Mouse (Mus musculus) limb, embryonic 14.5 days (tissue): ENCODE results near the gene Ankrd34b. TPM values are rescaled to one million over a fixed set of nuclear protein-coding genes. Genes with fewer than 3 reads are reported as not detected.

ENCODE experiments used
- ATAC-seq: fragments of 200-750 bp; cut with Nextera tagmentation; 2 replicates; pipeline ENCODE4 v1.8.0; 2017; ENCODE audit warnings: low read depth, moderate number of reproducible peaks, moderate TSS enrichment; ENCODE audit not compliant: low FRiP score
- DNase-seq: peaks from one replicate; pipeline ENCODE4 v3.0.0-alpha.2; 2015; ENCODE audit warnings: low spot score
- H3K27ac ChIP-seq: fragments of 300-500 bp; sonication (generic); replicated peaks from 2 replicates; pipeline ENCODE4 v1.5.1; 2014; ENCODE audit warnings: low read depth, mild to moderate bottlenecking, low read length, moderate library complexity, mixed read lengths
- H3K27me3 ChIP-seq: fragments of 300-500 bp; sonication (generic); 2 replicates; pipeline ENCODE4 v1.6.1; 2014; ENCODE audit warnings: low read length, mixed read lengths; ENCODE audit not compliant: control insufficient read depth, insufficient read depth
- H3K36me3 ChIP-seq: fragments of 300-500 bp; sonication (generic); 2 replicates; pipeline ENCODE4 v1.6.1; 2014; ENCODE audit warnings: mild to moderate bottlenecking, low read length, moderate library complexity, mixed read lengths; ENCODE audit not compliant: control insufficient read depth, insufficient read depth
- H3K4me1 ChIP-seq: fragments of 300-500 bp; sonication (generic); 2 replicates; pipeline ENCODE4 v1.6.1; 2014; ENCODE audit warnings: antibody characterized with exemption, low read length, mixed read lengths; ENCODE audit not compliant: control insufficient read depth, insufficient read depth
- H3K4me2 ChIP-seq: fragments of 300-500 bp; sonication (generic); replicated peaks from 2 replicates; pipeline ENCODE4 v1.6.1; 2014; ENCODE audit warnings: low read depth, mild to moderate bottlenecking, low read length, moderate library complexity; ENCODE audit not compliant: severe bottlenecking
- H3K4me3 ChIP-seq: fragments of 300-500 bp; sonication (generic); replicated peaks from 2 replicates; pipeline ENCODE4 v1.5.1; 2014; ENCODE audit warnings: low read length
- H3K9ac ChIP-seq: fragments of 300-500 bp; sonication (generic); 2 replicates; pipeline ENCODE4 v1.6.1; 2014; ENCODE audit warnings: mild to moderate bottlenecking, low read depth, low read length, moderate library complexity; ENCODE audit not compliant: severe bottlenecking
- H3K9me3 ChIP-seq: fragments of 300-500 bp; sonication (generic); 2 replicates; pipeline ENCODE4 v1.6.1; 2016; ENCODE audit warnings: low read length; ENCODE audit not compliant: control insufficient read depth
- POLR2A ChIP-seq: fragments of 200-500 bp; IDR thresholded peaks from 2 replicates; pipeline ENCODE4 v1.8.0; 2012; ENCODE audit warnings: inconsistent platforms, mild to moderate bottlenecking, moderate library complexity, borderline replicate concordance; ENCODE audit not compliant: insufficient read depth, insufficient read length; ENCODE audit errors: extremely low read depth
- WGBS: fragments of 180-500 bp; shearing (Covaris S2); extraction: QIAGEN DNeasy Blood & Tissue Kit; methylation state at CpG from one replicate; pipeline ENCODE4 v1.1.7; 2014; 5-methylcytosine and 5-hydroxymethylcytosine counted together
- polyA plus RNA-seq, 2 experiments: library from polyadenylated mRNA; depleted of rRNA in 1 of 2; stranded (reverse) in 1 of 2; unstranded in 1 of 2; fragments of >200 nt; fragmentation: Nextera tagmentation in 1 of 2; extraction: Ambion mirVana in 1 of 2; gene quantifications; 2 replicates each; pipeline versions ENCODE4 v1.2.1 to v1.2.3; 2012 to 2014

Ankrd34b gene
- polyA plus RNA-seq, 2 experiments, result 0.09 to 0.10 TPM

- WGBS, result 43% methylated on average over 4 of the region's 4 CpGs
- H3K4me2 ChIP-seq, result 0 out of 2 replicates have a peak overlapping the region, but pooled peaks have one; percentile 100
- TF ChIP-seq POLR2A, result no peak
- peaks cover 38% of the 10 kb centered on the region for H3K27me3 ChIP-seq
- no peak overlapping the region for H3K9ac ChIP-seq
- peaks cover 4% of the 10 kb centered on the region; the same call in 1 of the 2 replicates for H3K4me1 ChIP-seq
- H3K9me3 ChIP-seq, result no peaks in the 10 kb centered on the region
- no peaks in the 10 kb centered on the region for H3K36me3 ChIP-seq
- H3K27ac ChIP-seq, result no peak overlapping the region
- H3K4me3 ChIP-seq, result peak overlapping the region; percentile 54; the same call in 1 of the 2 replicates
- no peak for ATAC-seq
- no peak for DNase-seq
Measured at GRCm38 (mm10) chr13:92427351-92427855, 1.7 kb downstream of the Ankrd34b start.

- ATAC-seq (no peak), DNase-seq (no peak)
- WGBS, result 92% methylated on average over 10 of the region's 10 CpGs
- no peak overlapping the region for H3K27ac ChIP-seq
- TF ChIP-seq POLR2A, result no peak
- no peaks in the 10 kb centered on the region for H3K27me3 ChIP-seq
- H3K9ac ChIP-seq, result no peak overlapping the region
- H3K36me3 ChIP-seq, result no peaks in the 10 kb centered on the region
- H3K4me2 ChIP-seq, result no peak overlapping the region
- H3K9me3 ChIP-seq, result no peaks in the 10 kb centered on the region
- no peak overlapping the region for H3K4me3 ChIP-seq
- no peaks in the 10 kb centered on the region for H3K4me1 ChIP-seq
Measured at GRCm38 (mm10) chr13:92438656-92439055, 13.0 kb downstream of the Ankrd34b start.

- no peak overlapping the region for H3K9ac ChIP-seq
- H3K4me1 ChIP-seq, result no peaks in the 10 kb centered on the region
- H3K27ac ChIP-seq, result no peak overlapping the region
- no peaks in the 10 kb centered on the region for H3K36me3 ChIP-seq
- H3K27me3 ChIP-seq, result no peaks in the 10 kb centered on the region
- DNase-seq, result no peak
- no peaks in the 10 kb centered on the region for H3K9me3 ChIP-seq
- 80% methylated on average over 13 of the region's 13 CpGs for WGBS
- H3K4me3 ChIP-seq, result no peak overlapping the region
- no peak for ATAC-seq
- no peak overlapping the region for H3K4me2 ChIP-seq
- TF ChIP-seq POLR2A, result no peak
Measured at GRCm38 (mm10) chr13:92440286-92440685, 14.6 kb downstream of the Ankrd34b start.

- Histone ChIP-seq H3K9me3 (no peaks in the 10 kb centered on the region), H3K27me3 (no peaks in the 10 kb centered on the region), H3K9ac (no peak overlapping the region), H3K4me3 (no peak overlapping the region), H3K27ac (no peak overlapping the region), H3K4me2 (no peak overlapping the region), H3K36me3 (no peaks in the 10 kb centered on the region), H3K4me1 (no peaks in the 10 kb centered on the region)
- ATAC-seq (no peak), DNase-seq (no peak)
- 89% methylated on average over 7 of the region's 7 CpGs for WGBS
- no peak for TF ChIP-seq POLR2A
Measured at GRCm38 (mm10) chr13:92446872-92447271, 21.2 kb downstream of the Ankrd34b start.

GRCm38 (mm10) chr13:92464698-92465097, 39.0 kb downstream of the Ankrd34b start:
- 0 out of 2 replicates have a peak, but pooled peaks cover 2% of the 10 kb centered on the region for H3K36me3 ChIP-seq
- H3K9me3 ChIP-seq, result no peaks in the 10 kb centered on the region
- DNase-seq (no peak), ATAC-seq (no peak)
- H3K27ac ChIP-seq, result no peak overlapping the region
- H3K4me3 ChIP-seq, result no peak overlapping the region
- H3K4me1 ChIP-seq, result no peaks in the 10 kb centered on the region
- no peaks in the 10 kb centered on the region for H3K27me3 ChIP-seq
- WGBS, result 79% methylated on average over 3 of the region's 3 CpGs
- TF ChIP-seq POLR2A, result no peak
- no peak overlapping the region for H3K9ac ChIP-seq
- no peak overlapping the region for H3K4me2 ChIP-seq
